18 mouse cellular contexts compared by ENCODE assay signal in genomic region chr16:79186471-79186870, GRCm38 (mm10).
DNase-seq lines count a peak whose midpoint lies in the region; ATAC-seq lines count a peak whose summit lies in the region.
"Had no signal": no experiment of that assay in that cellular context is flagged by ENCODE, and none has a peak within 500 bp of the region (broad histone marks: within the 10 kb centered on the region; RNA-seq: fewer than 3 reads in every experiment).

No protein-coding gene starts in this region.

- H3K4me3 ChIP-seq in heart, embryonic 14.5 days (ENCODE audit: control insufficient read depth in 1 of 2, insufficient read depth in 1 of 2, low read depth in 1 of 2, low read length in 2 of 2) = no peak overlapping the region
- H3K4me3 ChIP-seq in hindbrain, embryonic 12.5 days = no peak overlapping the region
- H3K4me3 ChIP-seq: forebrain, embryonic 15.5 days; hindbrain, embryonic 13.5 days; kidney, embryonic 15.5 days; limb, embryonic 15.5 days had no signal

- 5% methylated on average over 1 of the region's 1 CpGs for WGBS in heart, embryonic 14.5 days
- WGBS in hindbrain, embryonic 12.5 days = 73% methylated on average over 1 of the region's 1 CpGs

- 0 out of 2 replicates have a peak, but pooled peaks have one; percentile 35 for ATAC-seq in heart, embryonic 14.5 days (ENCODE audit: insufficient number of reproducible peaks, insufficient read depth, low FRiP score, low read depth)
- no peak for ATAC-seq in hindbrain, embryonic 12.5 days (ENCODE audit: low FRiP score)
- ATAC-seq: forebrain, embryonic 15.5 days had no signal

- intact Hi-C loops in heart, postnatal 25 days (cut with DNase I) = loop anchor here (10.0 kb wide), 1 partner anchor 348 kb away; no protein-coding TSS in a partner anchor

- peaks cover 0 to 8% of the 10 kb centered on the region in 2 experiments; a peak in 1 of 4 replicates for H3K4me1 ChIP-seq in heart, embryonic 14.5 days (ENCODE audit: control insufficient read depth in 2 of 2, insufficient read depth in 2 of 2, low read length in 2 of 2)
- H3K4me1 ChIP-seq in hindbrain, embryonic 12.5 days = no peaks in the 10 kb centered on the region
- H3K4me1 ChIP-seq: forebrain, embryonic 15.5 days; hindbrain, embryonic 13.5 days; kidney, embryonic 15.5 days; limb, embryonic 15.5 days had no signal

- no peak overlapping the region for H3K4me2 ChIP-seq in heart, embryonic 14.5 days (ENCODE audit: low read length)
- H3K4me2 ChIP-seq in hindbrain, embryonic 12.5 days (replicated peaks) = no peak overlapping the region
- H3K4me2 ChIP-seq: forebrain, embryonic 15.5 days; hindbrain, embryonic 13.5 days; kidney, embryonic 15.5 days; limb, embryonic 15.5 days had no signal

- H3K9me3 ChIP-seq in heart, embryonic 14.5 days (ENCODE audit: control insufficient read depth, low read length) = no peaks in the 10 kb centered on the region
- no peaks in the 10 kb centered on the region for H3K9me3 ChIP-seq in hindbrain, embryonic 12.5 days (replicated peaks)
- H3K9me3 ChIP-seq: forebrain, embryonic 15.5 days; hindbrain, embryonic 13.5 days; kidney, embryonic 15.5 days; limb, embryonic 15.5 days had no signal

- no peak overlapping the region for H3K27ac ChIP-seq in heart, embryonic 14.5 days (replicated peaks in 1 of 2; ENCODE audit: control insufficient read depth in 1 of 2, insufficient read depth in 1 of 2, low read depth in 2 of 2, low read length in 2 of 2)
- H3K27ac ChIP-seq in hindbrain, embryonic 12.5 days = no peak overlapping the region
- H3K27ac ChIP-seq: forebrain, embryonic 15.5 days; hindbrain, embryonic 13.5 days; kidney, embryonic 15.5 days; limb, embryonic 15.5 days had no signal

- H3K9ac ChIP-seq in heart, embryonic 14.5 days (ENCODE audit: low read length) = no peak overlapping the region
- no peak overlapping the region for H3K9ac ChIP-seq in hindbrain, embryonic 12.5 days
- H3K9ac ChIP-seq: forebrain, embryonic 15.5 days; hindbrain, embryonic 13.5 days; kidney, embryonic 15.5 days; limb, embryonic 15.5 days had no signal

- no peaks in the 10 kb centered on the region for H3K36me3 ChIP-seq in heart, embryonic 14.5 days (ENCODE audit: control insufficient read depth, insufficient read depth, low read length)
- H3K36me3 ChIP-seq in hindbrain, embryonic 12.5 days = no peaks in the 10 kb centered on the region
- H3K36me3 ChIP-seq: forebrain, embryonic 15.5 days; hindbrain, embryonic 13.5 days; kidney, embryonic 15.5 days; limb, embryonic 15.5 days had no signal

- no peaks in the 10 kb centered on the region for H3K27me3 ChIP-seq in heart, embryonic 14.5 days (ENCODE audit: control insufficient read depth, insufficient read depth, low read length)
- no peaks in the 10 kb centered on the region for H3K27me3 ChIP-seq in hindbrain, embryonic 12.5 days
- H3K27me3 ChIP-seq: forebrain, embryonic 15.5 days; hindbrain, embryonic 13.5 days; kidney, embryonic 15.5 days; limb, embryonic 15.5 days had no signal

- peak; percentile 5 for DNase-seq in adrenal gland, postnatal 14 days
- no peak for DNase-seq in adrenal gland, postnatal 25 days
- no peak for DNase-seq in heart, postnatal 25 days (ENCODE audit: low spot score)
- peak; percentile 53 for DNase-seq in layer of hippocampus, adult 9-11 months
- no peak for DNase-seq in layer of hippocampus, postnatal 36 days
- DNase-seq in telencephalon, adult 2 months (ENCODE audit: low read depth, low spot score) = peak; percentile 15
- DNase-seq: B cell, adult 2 months; embryo, embryonic 11 days; lung, adult 18-20 months; lung, postnatal 36 days; right cerebral cortex, adult 18-20 months; thymus, adult 2 months had no signal

Comparison
In these comparisons a context has a peak if more than half of its experiments do, and no peak if none do; other contexts are left out.
1. DNase-seq: peak in adrenal gland, postnatal 14 days (single experiment), layer of hippocampus, adult 9-11 months (single experiment) and telencephalon, adult 2 months (single experiment); none in adrenal gland, postnatal 25 days (single experiment), heart, postnatal 25 days (single experiment) and layer of hippocampus, postnatal 36 days (0 of 2).